In the genomic region with DNA sequence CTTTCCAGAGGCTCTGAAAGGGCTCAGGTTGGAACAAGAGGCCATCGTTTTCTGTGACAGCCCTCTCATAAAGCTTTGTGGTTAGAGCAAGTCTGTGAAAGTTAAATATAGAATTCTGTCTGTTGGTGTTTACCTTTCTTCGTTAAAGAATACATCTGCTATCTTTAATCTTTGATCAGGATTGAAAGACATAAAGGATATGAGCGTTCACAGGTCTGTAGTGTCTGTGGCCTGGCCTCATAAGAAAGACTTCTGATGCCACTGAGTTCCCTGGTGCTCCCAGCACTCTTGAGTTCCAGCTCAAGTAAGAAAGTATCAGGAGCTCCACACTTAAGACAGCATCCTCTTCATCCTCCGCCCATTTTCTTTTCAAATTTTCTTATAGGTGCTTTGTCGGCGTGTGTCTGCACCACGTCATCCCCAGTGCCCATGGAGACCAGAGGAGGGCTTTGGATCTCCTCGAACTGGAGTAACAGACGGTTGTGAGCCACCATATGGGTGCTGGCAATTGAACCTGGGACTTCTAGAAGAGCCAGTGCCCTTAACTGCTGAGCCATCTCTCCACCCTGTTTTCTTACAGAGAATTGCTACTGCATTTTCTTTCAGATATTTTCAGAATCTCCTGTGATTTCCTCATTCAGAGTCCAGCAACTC, we compare ENCODE assay signal across 15 mouse cellular contexts. TPM values are rescaled to one million over a fixed set of nuclear protein-coding genes. Genes with fewer than 3 reads are reported as not detected.
"Had no signal": no experiment of that assay in that cellular context is flagged by ENCODE, and none has a peak within 500 bp of the region (broad histone marks: within the 10 kb centered on the region; RNA-seq: fewer than 3 reads in every experiment).

No protein-coding gene starts in this region.

- H3K4me3 ChIP-seq: limb, embryonic 12.5 days; neural tube, embryonic 13.5 days had no signal

- H3K9ac ChIP-seq: limb, embryonic 12.5 days; liver, embryonic 14.5 days; neural tube, embryonic 13.5 days had no signal

- H3K4me1 ChIP-seq: limb, embryonic 12.5 days had no signal

- ATAC-seq: intestine, postnatal 0 days; lung, postnatal 0 days had no signal

- DNase-seq: kidney, adult 8-10 months; kidney, postnatal 25 days; layer of hippocampus, postnatal 36 days; lung, adult 2 months; lung, postnatal 36 days; midbrain, embryonic 14.5 days; retina, postnatal 1 day; right cerebral cortex, postnatal 4 days; spleen, adult 18-20 months had no signal

- H3K36me3 ChIP-seq: neural tube, embryonic 13.5 days had no signal

- H3K9me3 ChIP-seq: limb, embryonic 12.5 days; neural tube, embryonic 13.5 days had no signal

- H3K4me2 ChIP-seq: limb, embryonic 12.5 days; neural tube, embryonic 13.5 days had no signal

- H3K27ac ChIP-seq: limb, embryonic 12.5 days; liver, embryonic 14.5 days; neural tube, embryonic 13.5 days had no signal

- H3K27me3 ChIP-seq: limb, embryonic 12.5 days; neural tube, embryonic 13.5 days had no signal

RNA-seq across cellular contexts. Expression of gene Ldhd, which starts 52.2 kb away (rescaled TPM):
- total RNA-seq: monocyte, adult 5-6 weeks had no signal
